In genomic region chr9:107708439-107709095, GRCm38 (mm10) we compare ENCODE assay signal across 9 mouse cellular contexts. TPM values are rescaled to one million over a fixed set of nuclear protein-coding genes. Genes with fewer than 3 reads are reported as not detected.
DNase-seq lines count a peak whose midpoint lies in the region; ATAC-seq lines count a peak whose summit lies in the region.
"Had no signal": no experiment of that assay in that cellular context is flagged by ENCODE, and none has a peak within 500 bp of the region (broad histone marks: within the 10 kb centered on the region; RNA-seq: fewer than 3 reads in every experiment).

No protein-coding gene starts in this region.

- 5% methylated on average over 21 of the region's 21 CpGs for WGBS in heart, embryonic 15.5 days
- under 1% methylated on average over 21 of the region's 21 CpGs for WGBS in embryonic facial prominence, embryonic 13.5 days
- 4% methylated on average over 21 of the region's 21 CpGs for WGBS in hindbrain, embryonic 16.5 days
- 3% methylated on average over 21 of the region's 21 CpGs for WGBS in midbrain, embryonic 16.5 days

- H3K4me1 ChIP-seq in heart, embryonic 15.5 days (replicated peaks): peaks cover 54% of the 10 kb centered on the region
- peaks cover 54% of the 10 kb centered on the region for H3K4me1 ChIP-seq in embryonic facial prominence, embryonic 13.5 days
- H3K4me1 ChIP-seq in hindbrain, embryonic 16.5 days (ENCODE audit: control insufficient read depth, insufficient read depth, low read depth, low read length): peaks cover 40% of the 10 kb centered on the region
- H3K4me1 ChIP-seq in midbrain, embryonic 16.5 days (ENCODE audit: control insufficient read depth, insufficient read depth, low read length): peaks cover 34% of the 10 kb centered on the region

- 0 out of 2 replicates have a peak overlapping the region, but pooled peaks have one; percentile 39 for H3K27ac ChIP-seq in heart, embryonic 15.5 days
- H3K27ac ChIP-seq in embryonic facial prominence, embryonic 13.5 days: peak overlapping the region; percentile 97
- H3K27ac ChIP-seq in hindbrain, embryonic 16.5 days (ENCODE audit: low read depth, low read length): peak overlapping the region; percentile 79
- H3K27ac ChIP-seq in midbrain, embryonic 16.5 days (ENCODE audit: low read length): peak overlapping the region; percentile 91

- peak overlapping the region; percentile 69 for H3K4me3 ChIP-seq in heart, embryonic 15.5 days
- peak overlapping the region; percentile 81 for H3K4me3 ChIP-seq in embryonic facial prominence, embryonic 13.5 days
- H3K4me3 ChIP-seq in hindbrain, embryonic 16.5 days (ENCODE audit: low read length): peak overlapping the region; percentile 83
- H3K4me3 ChIP-seq in midbrain, embryonic 16.5 days (ENCODE audit: low read depth, low read length): peak overlapping the region; percentile 95

- no peak for ATAC-seq in heart, embryonic 15.5 days (replicated peaks; ENCODE audit: insufficient number of reproducible peaks, insufficient read depth, low FRiP score, low read depth)
- ATAC-seq in embryonic facial prominence, embryonic 13.5 days (ENCODE audit: insufficient number of reproducible peaks, insufficient read depth, low FRiP score, low TSS enrichment, low read depth): no peak
- no peak for ATAC-seq in hindbrain, embryonic 16.5 days
- ATAC-seq in midbrain, embryonic 16.5 days: no peak

- no peak for DNase-seq in heart, adult 9 months (ENCODE audit: low spot score in 2 of 2)
- no peak for DNase-seq in right cerebral cortex, postnatal 4 days
- no peak for DNase-seq in cerebellum, postnatal 4 days (ENCODE audit: low spot score in 2 of 2)
- no peak for DNase-seq in layer of hippocampus, postnatal 25 days (ENCODE audit: extremely low spot score in 1 of 2, low spot score in 1 of 2)

- peak overlapping the region; percentile 99 for H3K4me2 ChIP-seq in heart, embryonic 15.5 days
- peak overlapping the region; percentile 78 for H3K4me2 ChIP-seq in embryonic facial prominence, embryonic 13.5 days
- H3K4me2 ChIP-seq in hindbrain, embryonic 16.5 days (ENCODE audit: low read length): peak overlapping the region; percentile 95
- H3K4me2 ChIP-seq in midbrain, embryonic 16.5 days (ENCODE audit: low read length): peak overlapping the region; percentile 72

- no peaks in the 10 kb centered on the region for H3K36me3 ChIP-seq in heart, embryonic 15.5 days
- H3K36me3 ChIP-seq in embryonic facial prominence, embryonic 13.5 days: peaks cover 20% of the 10 kb centered on the region
- no peaks in the 10 kb centered on the region for H3K36me3 ChIP-seq in hindbrain, embryonic 16.5 days (ENCODE audit: control insufficient read depth, insufficient read depth, low read length)
- peaks cover 3% of the 10 kb centered on the region for H3K36me3 ChIP-seq in midbrain, embryonic 16.5 days (ENCODE audit: control insufficient read depth, insufficient read depth, low read length)

- H3K9me3 ChIP-seq in heart, embryonic 15.5 days (replicated peaks): no peaks in the 10 kb centered on the region
- H3K9me3 ChIP-seq in embryonic facial prominence, embryonic 13.5 days: no peaks in the 10 kb centered on the region
- H3K9me3 ChIP-seq in hindbrain, embryonic 16.5 days (ENCODE audit: control insufficient read depth, low read length): no peaks in the 10 kb centered on the region
- H3K9me3 ChIP-seq in midbrain, embryonic 16.5 days (replicated peaks; ENCODE audit: control insufficient read depth, low read length, poor library complexity, severe bottlenecking): no peaks in the 10 kb centered on the region

- peak overlapping the region; percentile 66 for H3K9ac ChIP-seq in heart, embryonic 15.5 days
- peak overlapping the region; percentile 99 for H3K9ac ChIP-seq in embryonic facial prominence, embryonic 13.5 days
- H3K9ac ChIP-seq in hindbrain, embryonic 16.5 days (ENCODE audit: low read depth, low read length): peak overlapping the region; percentile 93
- peak overlapping the region; percentile 98 for H3K9ac ChIP-seq in midbrain, embryonic 16.5 days (ENCODE audit: low read depth, low read length)

- peaks cover 67% of the 10 kb centered on the region for H3K27me3 ChIP-seq in heart, embryonic 15.5 days
- no peaks in the 10 kb centered on the region for H3K27me3 ChIP-seq in embryonic facial prominence, embryonic 13.5 days
- no peaks in the 10 kb centered on the region for H3K27me3 ChIP-seq in hindbrain, embryonic 16.5 days (replicated peaks; ENCODE audit: control insufficient read depth, insufficient read depth, low read length)
- H3K27me3 ChIP-seq in midbrain, embryonic 16.5 days (ENCODE audit: control insufficient read depth, insufficient read depth, low read depth, low read length): no peaks in the 10 kb centered on the region

RNA-seq across cellular contexts. Expression of gene Sema3f, which starts 1.7 kb away (rescaled TPM):
- polyA plus RNA-seq in heart, embryonic 15.5 days (2015; fragmentation: Nextera tagmentation; extraction: Ambion mirVana): 4.1 and 7.1 TPM in 2 replicates
- 37.7 and 44.0 TPM in 2 replicates for polyA plus RNA-seq in embryonic facial prominence, embryonic 13.5 days (2015; fragmentation: Nextera tagmentation; extraction: Ambion mirVana)
- 10.0 and 13.0 TPM in 2 replicates for polyA plus RNA-seq in hindbrain, embryonic 16.5 days (2015; fragmentation: Nextera tagmentation; extraction: Ambion mirVana)
- 16.6 and 19.2 TPM in 2 replicates for polyA plus RNA-seq in midbrain, embryonic 16.5 days (2015; fragmentation: Nextera tagmentation; extraction: Ambion mirVana)
- total RNA-seq in layer of hippocampus, postnatal 25 days (2021): 1 to 10 TPM; 2.9 to 4.2 TPM
- total RNA-seq: MEL had no signal

RNA-seq across cellular contexts. Expression of gene Gnat1, which starts 29.1 kb away (rescaled TPM):
- polyA plus RNA-seq in heart, embryonic 15.5 days (2015; fragmentation: Nextera tagmentation; extraction: Ambion mirVana): 0.53 and 0.98 TPM in 2 replicates
- polyA plus RNA-seq in embryonic facial prominence, embryonic 13.5 days (2015; fragmentation: Nextera tagmentation; extraction: Ambion mirVana): 1.2 and 2.0 TPM in 2 replicates
- 1.3 and 2.7 TPM in 2 replicates for polyA plus RNA-seq in hindbrain, embryonic 16.5 days (2015; fragmentation: Nextera tagmentation; extraction: Ambion mirVana)
- 1.6 and 2.2 TPM in 2 replicates for polyA plus RNA-seq in midbrain, embryonic 16.5 days (2015; fragmentation: Nextera tagmentation; extraction: Ambion mirVana)
- total RNA-seq in layer of hippocampus, postnatal 25 days (2021): not detected

RNA-seq across cellular contexts. Expression of gene Slc38a3, which starts 39.2 kb away (rescaled TPM):
- 2.5 and 3.6 TPM in 2 replicates for polyA plus RNA-seq in heart, embryonic 15.5 days (2015; fragmentation: Nextera tagmentation; extraction: Ambion mirVana)
- polyA plus RNA-seq in embryonic facial prominence, embryonic 13.5 days (2015; fragmentation: Nextera tagmentation; extraction: Ambion mirVana): 3.4 and 4.1 TPM in 2 replicates
- polyA plus RNA-seq in hindbrain, embryonic 16.5 days (2015; fragmentation: Nextera tagmentation; extraction: Ambion mirVana): 53.2 and 55.0 TPM in 2 replicates
- 31.1 and 34.0 TPM in 2 replicates for polyA plus RNA-seq in midbrain, embryonic 16.5 days (2015; fragmentation: Nextera tagmentation; extraction: Ambion mirVana)
- 10 to 100 TPM; 57.8 to 66.2 TPM for total RNA-seq in layer of hippocampus, postnatal 25 days (2021)
- total RNA-seq: MEL had no signal

Comparison
In these comparisons a context has a peak if more than half of its experiments do, and no peak if none do; other contexts are left out.
1. H3K27ac ChIP-seq: peak in every context shown above with its lines; median percentile 97 in embryonic facial prominence, embryonic 13.5 days; 91 in midbrain, embryonic 16.5 days; 79 in hindbrain, embryonic 16.5 days; 39 in heart, embryonic 15.5 days.